Mouse (Mus musculus) forebrain, embryonic 14.5 days (tissue): ENCODE measurements around the gene Ssx2ip. TPM values are rescaled to one million over a fixed set of nuclear protein-coding genes. Genes with fewer than 3 reads are reported as not detected.

Source experiments
- ATAC-seq: fragments of 200-750 bp; cut with Nextera tagmentation; 2 replicates; pipeline ENCODE4 v1.8.0; 2017; ENCODE audit warnings: mild to moderate bottlenecking, moderate library complexity
- DNase-seq: peaks from one replicate; pipeline ENCODE4 v3.0.0-alpha.2; 2015; ENCODE audit warnings: low spot score
- H3K27ac ChIP-seq: fragments of 300-500 bp; sonication (generic); 2 replicates; pipeline ENCODE4 v1.5.1; 2014; ENCODE audit warnings: low read depth, mild to moderate bottlenecking, control low read depth, low read length, moderate library complexity
- H3K27me3 ChIP-seq: fragments of 300-500 bp; sonication (generic); replicated peaks from 2 replicates; pipeline ENCODE4 v1.6.1; 2014; ENCODE audit warnings: low read length, control low read depth, mixed read lengths; ENCODE audit not compliant: control insufficient read depth, insufficient read depth
- H3K36me3 ChIP-seq: fragments of 300-500 bp; sonication (generic); 2 replicates; pipeline ENCODE4 v1.6.1; 2014; ENCODE audit warnings: low read length, control low read depth; ENCODE audit not compliant: control insufficient read depth, insufficient read depth
- H3K4me1 ChIP-seq: fragments of 300-500 bp; sonication (generic); 2 replicates; pipeline ENCODE4 v1.6.1; 2014; ENCODE audit warnings: antibody characterized with exemption, low read length, control low read depth; ENCODE audit not compliant: control insufficient read depth, insufficient read depth
- H3K4me2 ChIP-seq: fragments of 300-500 bp; sonication (generic); 2 replicates; pipeline ENCODE4 v1.6.1; 2014; ENCODE audit warnings: mild to moderate bottlenecking, control low read depth, low read length
- H3K4me3 ChIP-seq: fragments of 300-500 bp; sonication (generic); 2 replicates; pipeline ENCODE4 v1.5.1; 2014; ENCODE audit warnings: low read depth, low read length, control low read depth
- H3K9ac ChIP-seq: fragments of 300-500 bp; sonication (generic); 2 replicates; pipeline ENCODE4 v1.6.1; 2014; ENCODE audit warnings: mild to moderate bottlenecking, low read length, control low read depth, moderate library complexity
- H3K9me3 ChIP-seq: fragments of 300-500 bp; sonication (generic); replicated peaks from 2 replicates; pipeline ENCODE4 v1.6.1; 2016; ENCODE audit warnings: low read length, control low read depth, mixed read lengths; ENCODE audit not compliant: control insufficient read depth
- WGBS: fragments of 180-500 bp; shearing (Covaris S2); extraction: QIAGEN DNeasy Blood & Tissue Kit; methylation state at CpG from one replicate; pipeline ENCODE4 v1.1.7; 2014; 5-methylcytosine and 5-hydroxymethylcytosine counted together
- polyA plus RNA-seq: library from polyadenylated mRNA; unstranded; fragments of >200 nt; fragmentation: Nextera tagmentation; extraction: Ambion mirVana; gene quantifications from 2 replicates; pipeline ENCODE4 v1.2.1, GENCODE M21; 2014

The Ssx2ip gene
- polyA plus RNA-seq, 1 experiment from 2014 or later: 20.8 TPM

- Histone ChIP-seq H3K27ac (no peak overlapping the region), H3K27me3 (no peaks in the 10 kb centered on the region), H3K4me2 (no peak overlapping the region), H3K9me3 (no peaks in the 10 kb centered on the region), H3K4me3 (no peak overlapping the region), H3K4me1 (peaks cover 15% of the 10 kb centered on the region), H3K36me3 (no peaks in the 10 kb centered on the region), H3K9ac (no peak overlapping the region)
- DNase-seq: no peak
- no peak for ATAC-seq
- 75% methylated on average over 15 of the region's 15 CpGs for WGBS
Observed at GRCm38 (mm10) chr3:146376337-146377130, 27.9 kb upstream of the Ssx2ip start.

GRCm38 (mm10) chr3:146377216-146377615 lies 27.2 kb upstream of the Ssx2ip start:
- Histone ChIP-seq H3K9me3 (no peaks in the 10 kb centered on the region), H3K4me1 (peaks cover 15% of the 10 kb centered on the region), H3K27me3 (no peaks in the 10 kb centered on the region), H3K4me3 (no peak overlapping the region), H3K4me2 (no peak overlapping the region), H3K27ac (no peak overlapping the region), H3K9ac (no peak overlapping the region), H3K36me3 (no peaks in the 10 kb centered on the region)
- no peak for DNase-seq
- 86% methylated on average over 5 of the region's 5 CpGs for WGBS
- ATAC-seq: no peak

- H3K36me3 ChIP-seq: no peaks in the 10 kb centered on the region
- ATAC-seq (no peak), DNase-seq (no peak)
- no peak overlapping the region for H3K27ac ChIP-seq
- no peaks in the 10 kb centered on the region for H3K27me3 ChIP-seq
- H3K9ac ChIP-seq: no peak overlapping the region
- H3K4me2 ChIP-seq: no peak overlapping the region
- 76% methylated on average over 8 of the region's 8 CpGs for WGBS
- no peak overlapping the region for H3K4me3 ChIP-seq
- H3K4me1 ChIP-seq: peaks cover 15% of the 10 kb centered on the region
- 0 out of 2 replicates have a peak, but pooled peaks cover 7% of the 10 kb centered on the region for H3K9me3 ChIP-seq
Observed at GRCm38 (mm10) chr3:146378753-146379152, 25.7 kb upstream of the Ssx2ip start.

GRCm38 (mm10) chr3:146379740-146380466 lies 24.5 kb upstream of the Ssx2ip start:
- WGBS: 7% methylated on average over 9 of the region's 9 CpGs
- peak; percentile 74 for DNase-seq
- ATAC-seq: peak; percentile 67
- Histone ChIP-seq H3K27me3 (no peaks in the 10 kb centered on the region), H3K27ac (peak overlapping the region; percentile 67), H3K4me3 (no peak overlapping the region), H3K4me2 (peak overlapping the region; percentile 24), H3K4me1 (peaks cover 10% of the 10 kb centered on the region), H3K9me3 (0 out of 2 replicates have a peak, but pooled peaks cover 7% of the 10 kb centered on the region), H3K9ac (no peak overlapping the region), H3K36me3 (no peaks in the 10 kb centered on the region)

- ATAC-seq: no peak
Observed at GRCm38 (mm10) chr3:146380874-146381273, 23.6 kb upstream of the Ssx2ip start.

GRCm38 (mm10) chr3:146381471-146381870 lies 23.0 kb upstream of the Ssx2ip start:
- H3K36me3 ChIP-seq: no peaks in the 10 kb centered on the region
- no peak overlapping the region for H3K27ac ChIP-seq
- no peak for DNase-seq
- 0 out of 2 replicates have a peak, but pooled peaks cover 7% of the 10 kb centered on the region for H3K9me3 ChIP-seq
- ATAC-seq: no peak
- no peak overlapping the region for H3K9ac ChIP-seq
- H3K4me2 ChIP-seq: no peak overlapping the region
- WGBS: 94% methylated on average over 9 of the region's 9 CpGs
- no peaks in the 10 kb centered on the region for H3K27me3 ChIP-seq
- H3K4me3 ChIP-seq: no peak overlapping the region
- H3K4me1 ChIP-seq: peaks cover 5% of the 10 kb centered on the region

More at GRCm38 (mm10) chr3:146380874-146381273, 23.6 kb upstream of the Ssx2ip start:
- H3K27ac ChIP-seq: no peak overlapping the region
- WGBS: 92% methylated on average over 2 of the region's 2 CpGs
- no peaks in the 10 kb centered on the region for H3K36me3 ChIP-seq
- H3K9me3 ChIP-seq: 0 out of 2 replicates have a peak, but pooled peaks cover 7% of the 10 kb centered on the region
- no peak overlapping the region for H3K4me3 ChIP-seq
- no peak overlapping the region for H3K9ac ChIP-seq
- H3K4me1 ChIP-seq: peaks cover 5% of the 10 kb centered on the region
- H3K27me3 ChIP-seq: no peaks in the 10 kb centered on the region
- H3K4me2 ChIP-seq: no peak overlapping the region
- DNase-seq: no peak

GRCm38 (mm10) chr3:146386800-146387199 lies 17.6 kb upstream of the Ssx2ip start:
- no peak overlapping the region for H3K9ac ChIP-seq
- DNase-seq: no peak
- 0 out of 2 replicates have a peak, but pooled peaks cover 7% of the 10 kb centered on the region for H3K9me3 ChIP-seq
- H3K4me2 ChIP-seq: no peak overlapping the region
- no peak for ATAC-seq
- no peaks in the 10 kb centered on the region for H3K27me3 ChIP-seq
- H3K4me1 ChIP-seq: no peaks in the 10 kb centered on the region
- no peaks in the 10 kb centered on the region for H3K36me3 ChIP-seq
- WGBS: 66% methylated on average over 3 of the region's 3 CpGs
- no peak overlapping the region for H3K27ac ChIP-seq
- H3K4me3 ChIP-seq: no peak overlapping the region

GRCm38 (mm10) chr3:146392656-146393321 lies 11.7 kb upstream of the Ssx2ip start:
- Histone ChIP-seq H3K9me3 (no peaks in the 10 kb centered on the region), H3K36me3 (no peaks in the 10 kb centered on the region), H3K27me3 (no peaks in the 10 kb centered on the region), H3K9ac (no peak overlapping the region), H3K4me1 (no peaks in the 10 kb centered on the region), H3K4me2 (0 out of 2 replicates have a peak overlapping the region, but pooled peaks have one; percentile 12), H3K27ac (no peak overlapping the region), H3K4me3 (no peak overlapping the region)
- WGBS: 71% methylated on average over 19 of the region's 19 CpGs
- ATAC-seq (no peak), DNase-seq (no peak)
